Mouse (Mus musculus) liver, postnatal 0 days (tissue): ENCODE measurements at regions not wholly inside any gene's neighbourhood (a gene's known extent, or its start where the extent isn't known, plus 50 kb on each side); places are given as distances from the start of the nearest gene placed in this dataset.

ENCODE experiments used
- CTCF ChIP-seq: sonication (generic); IDR thresholded peaks from 2 replicates; pipeline ENCODE4 v1.5.1; 2016; ENCODE audit warnings: antibody characterized with exemption, low read depth
- EP300 ChIP-seq: IDR thresholded peaks from 2 replicates; pipeline ENCODE4 v1.6.1; 2016; ENCODE audit warnings: antibody characterized with exemption, low read depth, mild to moderate bottlenecking

DNA sequence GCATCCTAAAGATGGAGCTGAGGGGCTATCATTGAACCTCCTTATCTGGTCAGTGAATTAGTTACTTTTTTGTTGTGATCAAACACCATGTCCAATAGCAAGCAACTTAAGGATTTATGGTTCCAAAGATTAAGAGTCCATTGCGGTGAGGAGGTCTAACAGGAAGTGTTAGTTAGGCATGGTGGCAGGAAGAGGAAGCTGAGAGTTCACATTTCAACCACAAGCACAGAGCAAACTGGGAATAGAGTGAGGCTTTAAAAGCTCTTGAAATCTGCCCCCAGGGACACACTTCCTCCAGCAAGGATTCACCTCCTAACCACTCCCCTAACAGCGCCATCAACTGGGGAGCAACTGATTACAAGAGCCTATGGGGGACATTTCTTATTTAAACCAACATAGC lies 190.9 kb downstream of the Phlda1 start:
- TF ChIP-seq CTCF = no peak
- TF ChIP-seq EP300 = no peak
